Comparison of ENCODE assay signal across 7 mouse cellular contexts in genomic region chr2:30713535-30713934, GRCm38 (mm10).
DNase-seq lines count a peak whose midpoint lies in the region; ATAC-seq and TF ChIP-seq lines count a peak whose summit lies in the region.

No protein-coding gene starts in this region.

- no peak overlapping the region for H3K4me2 ChIP-seq in kidney, embryonic 16.5 days (replicated peaks; ENCODE audit: low read depth, low read length)
- peak overlapping the region; percentile 81 for H3K4me2 ChIP-seq in myocyte (ENCODE audit: low read depth)

- peak overlapping the region; percentile 25; the same call in 1 of the 2 replicates for H3K9ac ChIP-seq in kidney, embryonic 16.5 days (replicated peaks; ENCODE audit: low read length)

- H3K4me3 ChIP-seq in kidney, embryonic 16.5 days (ENCODE audit: low read length), result no peak overlapping the region
- no peak overlapping the region for H3K4me3 ChIP-seq in myocyte

- H3K4me1 ChIP-seq in kidney, embryonic 16.5 days (ENCODE audit: insufficient read depth, low read length), result peaks cover 78% of the 10 kb centered on the region

- H3K27me3 ChIP-seq in kidney, embryonic 16.5 days (ENCODE audit: insufficient read depth, low read length), result no peaks in the 10 kb centered on the region
- no peaks in the 10 kb centered on the region for H3K27me3 ChIP-seq in myocyte (ENCODE audit: control insufficient read depth, insufficient read depth, insufficient read length)

- no peaks in the 10 kb centered on the region for H3K9me3 ChIP-seq in kidney, embryonic 16.5 days (ENCODE audit: low read length)

- 6% methylated on average over 3 of the region's 3 CpGs for WGBS in kidney, embryonic 16.5 days

- peak overlapping the region; percentile 97 for H3K27ac ChIP-seq in kidney, embryonic 16.5 days (ENCODE audit: low read length)

- H3ac ChIP-seq in myocyte (ENCODE audit: control insufficient read depth, insufficient read length), result no peak overlapping the region

- no peaks in the 10 kb centered on the region for H3K79me2 ChIP-seq in myocyte (ENCODE audit: control insufficient read depth, insufficient read depth)

- peak; percentile 63 for DNase-seq in ovary, postnatal 36 days (ENCODE audit: low spot score)
- no peak for DNase-seq in ovary, postnatal 10 days (ENCODE audit: low spot score)
- peak; percentile 74 for DNase-seq in gastrocnemius, postnatal 25 days
- no peak for DNase-seq in c-Kit-positive CD71-positive TER-119-positive erythroid progenitor cells, embryonic 14.5 days (ENCODE audit: low spot score)
- no peak for DNase-seq in right cerebral cortex, postnatal 36 days (ENCODE audit: low spot score in 2 of 2)

- ATAC-seq in kidney, embryonic 16.5 days (ENCODE audit: low FRiP score, low TSS enrichment), result no peak

- TF ChIP-seq POLR2A in myocyte (IDR thresholded peaks at IDR 0.05; ENCODE audit: insufficient read length, low read depth), result no peak

- H3K36me3 ChIP-seq in kidney, embryonic 16.5 days (ENCODE audit: insufficient read depth, low read length), result no peaks in the 10 kb centered on the region
- no peaks in the 10 kb centered on the region for H3K36me3 ChIP-seq in myocyte (ENCODE audit: control insufficient read depth, insufficient read depth)

TF ChIP-seq in myocyte, 11 proteins besides CTCF, POLR2A, EP300 and RAD21:
- TF ChIP-seq POLR2AphosphoS2 (IDR thresholded peaks at IDR 0.05; ENCODE audit: insufficient read length, low read depth) (no peak), MYOD1 (IDR thresholded peaks at IDR 0.05; ENCODE audit: control insufficient read depth in 1 of 3, insufficient read length in 2 of 3, low read depth in 2 of 3) (peak in 1 of 3 experiments; percentile 19)
TF ChIP-seq in myocyte: peak in this region for 1.

Comparison
In these comparisons a context has a peak if more than half of its experiments do, and no peak if none do; other contexts are left out.
1. DNase-seq: peak in ovary, postnatal 36 days (single experiment) and gastrocnemius, postnatal 25 days (single experiment); none in ovary, postnatal 10 days (single experiment), c-Kit-positive CD71-positive TER-119-positive erythroid progenitor cells, embryonic 14.5 days (single experiment) and right cerebral cortex, postnatal 36 days (0 of 2).